Mouse (Mus musculus): ENCODE data around the gene Plod3. TPM values are rescaled to one million over a fixed set of nuclear protein-coding genes. Genes with fewer than 3 reads are reported as not detected.
A peak's percentile ranks its signal among the peaks of the same experiment; 100 is the strongest.

Gene Plod3
- polyA plus RNA-seq, 1 experiment from 2014 or later, result 44.7 TPM

- Histone ChIP-seq H3K36me3 (peaks cover 50% of the 10 kb centered on the region), H3K4me1 (peaks cover 20% of the 10 kb centered on the region), H3K27ac (no peak overlapping the region), H3K9ac (peak overlapping the region; percentile 91), H3K4me3 (peak overlapping the region; percentile 77), H3K4me2 (replicated peaks) (peak overlapping the region; percentile 87), H3K9me3 (replicated peaks) (no peaks in the 10 kb centered on the region), H3K27me3 (no peaks in the 10 kb centered on the region)
- no peak for ATAC-seq (ENCODE audit: low FRiP score)
- WGBS, result 72% methylated on average over 5 of the region's 7 CpGs
Measured at GRCm38 (mm10) chr5:136988420-136988819, 1.6 kb downstream of the Plod3 start.

- peaks cover 59% of the 10 kb centered on the region for H3K36me3 ChIP-seq
Measured at GRCm38 (mm10) chr5:136989801-136990200, 3.0 kb downstream of the Plod3 start.

GRCm38 (mm10) chr5:136999449-136999848, 12.6 kb downstream of the Plod3 start:
- Histone ChIP-seq H3K36me3 (peaks cover 22% of the 10 kb centered on the region), H3K4me1 (peaks cover 2% of the 10 kb centered on the region; the same call in 1 of the 2 replicates), H3K27ac (no peak overlapping the region), H3K9me3 (replicated peaks) (no peaks in the 10 kb centered on the region), H3K27me3 (no peaks in the 10 kb centered on the region), H3K4me3 (no peak overlapping the region), H3K9ac (no peak overlapping the region), H3K4me2 (replicated peaks) (no peak overlapping the region)
- 85% methylated on average over 3 of the region's 5 CpGs for WGBS
- ATAC-seq (ENCODE audit: low FRiP score), result no peak

More at GRCm38 (mm10) chr5:136989801-136990200, 3.0 kb downstream of the Plod3 start:
- no peak for ATAC-seq (ENCODE audit: low FRiP score)
- H3K4me2 ChIP-seq (replicated peaks), result no peak overlapping the region
- no peak overlapping the region for H3K4me3 ChIP-seq
- H3K4me1 ChIP-seq, result peaks cover 20% of the 10 kb centered on the region
- H3K9me3 ChIP-seq (replicated peaks), result no peaks in the 10 kb centered on the region
- H3K27me3 ChIP-seq, result no peaks in the 10 kb centered on the region
- H3K9ac ChIP-seq, result no peak overlapping the region
- no peak overlapping the region for H3K27ac ChIP-seq
- 97% methylated on average over 6 of the region's 6 CpGs for WGBS

- no peak overlapping the region for H3K4me3 ChIP-seq
- H3K4me2 ChIP-seq (replicated peaks), result no peak overlapping the region
- ATAC-seq (ENCODE audit: low FRiP score), result no peak
- no peaks in the 10 kb centered on the region for H3K9me3 ChIP-seq (replicated peaks)
- no peaks in the 10 kb centered on the region for H3K27me3 ChIP-seq
- H3K27ac ChIP-seq, result no peak overlapping the region
- 88% methylated on average over 2 of the region's 2 CpGs for WGBS
- peaks cover 2% of the 10 kb centered on the region; the same call in 1 of the 2 replicates for H3K4me1 ChIP-seq
- H3K9ac ChIP-seq, result no peak overlapping the region
- H3K36me3 ChIP-seq, result peaks cover 11% of the 10 kb centered on the region
Measured at GRCm38 (mm10) chr5:137000612-137001011, 13.8 kb downstream of the Plod3 start.

GRCm38 (mm10) chr5:137007276-137007675, 20.5 kb downstream of the Plod3 start:
- H3K9me3 ChIP-seq (replicated peaks), result no peaks in the 10 kb centered on the region
- no peaks in the 10 kb centered on the region for H3K4me1 ChIP-seq
- no peak overlapping the region for H3K4me2 ChIP-seq (replicated peaks)
- no peak for ATAC-seq (ENCODE audit: low FRiP score)
- no peak overlapping the region for H3K4me3 ChIP-seq
- no peak overlapping the region for H3K27ac ChIP-seq
- WGBS, result 75% methylated on average over 8 of the region's 8 CpGs
- H3K27me3 ChIP-seq, result no peaks in the 10 kb centered on the region
- no peak overlapping the region for H3K9ac ChIP-seq
- H3K36me3 ChIP-seq, result no peaks in the 10 kb centered on the region

GRCm38 (mm10) chr5:137009988-137010387, 23.2 kb downstream of the Plod3 start:
- H3K9me3 ChIP-seq (replicated peaks), result no peaks in the 10 kb centered on the region
- ATAC-seq (ENCODE audit: low FRiP score), result no peak
- H3K4me1 ChIP-seq, result no peaks in the 10 kb centered on the region
- no peaks in the 10 kb centered on the region for H3K36me3 ChIP-seq
- WGBS, result 46% methylated on average over 3 of the region's 3 CpGs
- no peaks in the 10 kb centered on the region for H3K27me3 ChIP-seq
- no peak overlapping the region for H3K4me3 ChIP-seq
- H3K4me2 ChIP-seq (replicated peaks), result no peak overlapping the region
- H3K9ac ChIP-seq, result no peak overlapping the region
- no peak overlapping the region for H3K27ac ChIP-seq

GRCm38 (mm10) chr5:137012401-137012950, 25.7 kb downstream of the Plod3 start:
- Histone ChIP-seq H3K9ac (no peak overlapping the region), H3K36me3 (no peaks in the 10 kb centered on the region), H3K27me3 (no peaks in the 10 kb centered on the region), H3K4me1 (no peaks in the 10 kb centered on the region), H3K9me3 (replicated peaks) (no peaks in the 10 kb centered on the region), H3K4me2 (replicated peaks) (no peak overlapping the region), H3K4me3 (no peak overlapping the region), H3K27ac (no peak overlapping the region)
- no peak for ATAC-seq (ENCODE audit: low FRiP score)
- WGBS, result 69% methylated on average over 15 of the region's 15 CpGs

- 86% methylated on average over 3 of the region's 3 CpGs for WGBS
- no peak for ATAC-seq (ENCODE audit: low FRiP score)
- Histone ChIP-seq H3K9me3 (replicated peaks) (no peaks in the 10 kb centered on the region), H3K4me3 (no peak overlapping the region), H3K27me3 (no peaks in the 10 kb centered on the region), H3K4me1 (no peaks in the 10 kb centered on the region), H3K36me3 (no peaks in the 10 kb centered on the region), H3K4me2 (replicated peaks) (no peak overlapping the region), H3K9ac (no peak overlapping the region), H3K27ac (no peak overlapping the region)
Measured at GRCm38 (mm10) chr5:137015913-137016312, 29.1 kb downstream of the Plod3 start.

- Histone ChIP-seq H3K4me1 (peaks cover 7% of the 10 kb centered on the region), H3K36me3 (no peaks in the 10 kb centered on the region), H3K4me3 (no peak overlapping the region), H3K27ac (no peak overlapping the region), H3K4me2 (replicated peaks) (no peak overlapping the region), H3K9me3 (replicated peaks) (no peaks in the 10 kb centered on the region), H3K27me3 (peaks cover 62% of the 10 kb centered on the region), H3K9ac (no peak overlapping the region)
- ATAC-seq (ENCODE audit: low FRiP score), result no peak
- 61% methylated on average over 3 of the region's 3 CpGs for WGBS
Measured at GRCm38 (mm10) chr5:137024318-137024717, 37.5 kb downstream of the Plod3 start.

- ATAC-seq (ENCODE audit: low FRiP score), result no peak
- Histone ChIP-seq H3K27me3 (peaks cover 69% of the 10 kb centered on the region), H3K36me3 (no peaks in the 10 kb centered on the region), H3K4me3 (no peak overlapping the region), H3K27ac (no peak overlapping the region), H3K4me2 (replicated peaks) (peak overlapping the region; percentile 38), H3K9me3 (replicated peaks) (no peaks in the 10 kb centered on the region), H3K9ac (no peak overlapping the region), H3K4me1 (peaks cover 11% of the 10 kb centered on the region)
- WGBS, result under 1% methylated on average over 23 of the region's 23 CpGs
Measured at GRCm38 (mm10) chr5:137025132-137025531, 38.3 kb downstream of the Plod3 start.

GRCm38 (mm10) chr5:137026092-137026491, 39.3 kb downstream of the Plod3 start, which contains the start of gene Vgf:
TSS of gene Vgf (plus strand) at chr5:137026392.
- WGBS, result 27% methylated on average over 4 of the region's 4 CpGs
- no peak within 1 kb of the TSS for H3K4me3 ChIP-seq
- H3K9ac ChIP-seq, result no peak within 1 kb of the TSS
- H3K27ac ChIP-seq, result no peak within 1 kb of the TSS
- ATAC-seq (ENCODE audit: low FRiP score), result no peak
- H3K9me3 ChIP-seq (replicated peaks), result no peaks in the 10 kb centered on the region
- H3K27me3 ChIP-seq, result peaks cover 77% of the 10 kb centered on the region
- peak within 1 kb of the TSS; percentile 38 for H3K4me2 ChIP-seq (replicated peaks)
- H3K4me1 ChIP-seq, result peaks cover 20% of the 10 kb centered on the region
- no peaks in the 10 kb centered on the region for H3K36me3 ChIP-seq

- no peak for ATAC-seq (ENCODE audit: low FRiP score)
- no peaks in the 10 kb centered on the region for H3K9me3 ChIP-seq (replicated peaks)
- no peak overlapping the region for H3K27ac ChIP-seq
- peaks cover 34% of the 10 kb centered on the region for H3K4me1 ChIP-seq
- 3% methylated on average over 28 of the region's 29 CpGs for WGBS
- no peak overlapping the region for H3K9ac ChIP-seq
- H3K36me3 ChIP-seq, result no peaks in the 10 kb centered on the region
- H3K4me3 ChIP-seq, result peak overlapping the region; percentile 35; the same call in 1 of the 2 replicates
- H3K4me2 ChIP-seq (replicated peaks), result peak overlapping the region; percentile 100
- H3K27me3 ChIP-seq, result peaks cover 84% of the 10 kb centered on the region
Measured at GRCm38 (mm10) chr5:137028561-137029272, 41.9 kb downstream of the Plod3 start.

- no peak for ATAC-seq (ENCODE audit: low FRiP score)
- no peaks in the 10 kb centered on the region for H3K9me3 ChIP-seq (replicated peaks)
- peaks cover 82% of the 10 kb centered on the region for H3K27me3 ChIP-seq
- WGBS, result 2% methylated on average over 7 of the region's 8 CpGs
- peak overlapping the region; percentile 100 for H3K4me2 ChIP-seq (replicated peaks)
- H3K27ac ChIP-seq, result no peak overlapping the region
- no peak overlapping the region; the same call in 1 of the 2 replicates for H3K9ac ChIP-seq
- peaks cover 34% of the 10 kb centered on the region for H3K4me1 ChIP-seq
- H3K4me3 ChIP-seq, result peak overlapping the region; percentile 35
- no peaks in the 10 kb centered on the region for H3K36me3 ChIP-seq
Measured at GRCm38 (mm10) chr5:137029273-137029585, 42.4 kb downstream of the Plod3 start.
